Mouse (Mus musculus): ENCODE results near the gene Scgb2b18. TPM values are rescaled to one million over a fixed set of nuclear protein-coding genes. Genes with fewer than 3 reads are reported as not detected.
"Not testable (repeated sequence)": the region's sequence is repeated elsewhere in the genome, so short reads cannot be mapped to it uniquely, and the experiment has no call there.

Gene Scgb2b18
- not detected in 2 replicates for polyA plus RNA-seq (2015; fragmentation: Nextera tagmentation; extraction: Ambion mirVana)

GRCm38 (mm10) chr7:33173764-33174163 lies at the start of gene Scgb2b18:
Scgb2b18 (minus strand) TSS chr7:33173864.
- H3K27ac ChIP-seq; H3K36me3 ChIP-seq; H3K27me3 ChIP-seq; H3K4me3 ChIP-seq; ATAC-seq (ENCODE audit: insufficient number of reproducible peaks, low FRiP score, low TSS enrichment, low read depth); H3K9me3 ChIP-seq; H3K4me2 ChIP-seq; H3K4me1 ChIP-seq; H3K9ac ChIP-seq: not testable (repeated sequence)
- 70% methylated on average over 2 of the region's 2 CpGs for WGBS

GRCm38 (mm10) chr7:33185268-33185667 lies 11.6 kb upstream of the Scgb2b18 start, which contains the start of gene Scgb1b18:
Scgb1b18 (plus strand) TSS chr7:33185568.
- not testable (repeated sequence) for H3K4me2 ChIP-seq; ATAC-seq (ENCODE audit: insufficient number of reproducible peaks, low FRiP score, low TSS enrichment, low read depth); H3K9ac ChIP-seq; H3K9me3 ChIP-seq; H3K4me1 ChIP-seq; H3K4me3 ChIP-seq; H3K27ac ChIP-seq; H3K36me3 ChIP-seq; H3K27me3 ChIP-seq
- WGBS, result no CpG with 5 or more reads among the region's 2 CpGs

Other genes starting within 250 kb of the Scgb2b18 start
- gene Scgb2b17, start 117.3 kb downstream of the Scgb2b18 start, polyA plus RNA-seq (2015; fragmentation: Nextera tagmentation; extraction: Ambion mirVana), result not detected in 2 replicates
- gene Scgb1b17, start 110.4 kb downstream of the Scgb2b18 start, polyA plus RNA-seq (2015; fragmentation: Nextera tagmentation; extraction: Ambion mirVana), result not detected in 2 replicates
- gene Scgb1b18, start 11.7 kb upstream of the Scgb2b18 start, polyA plus RNA-seq (2015; fragmentation: Nextera tagmentation; extraction: Ambion mirVana), result not detected in 2 replicates
- not detected in 2 replicates for gene Scgb2b19, start 106.5 kb upstream of the Scgb2b18 start, polyA plus RNA-seq (2015; fragmentation: Nextera tagmentation; extraction: Ambion mirVana)
- gene Scgb1b19, start 113.4 kb upstream of the Scgb2b18 start, polyA plus RNA-seq (2015; fragmentation: Nextera tagmentation; extraction: Ambion mirVana), result not detected in 2 replicates
- not detected in 2 replicates for gene Scgb2b20, start 192.5 kb upstream of the Scgb2b18 start, polyA plus RNA-seq (2015; fragmentation: Nextera tagmentation; extraction: Ambion mirVana)
- gene Scgb1b20, start 199.4 kb upstream of the Scgb2b18 start, polyA plus RNA-seq (2015; fragmentation: Nextera tagmentation; extraction: Ambion mirVana), result not detected in 2 replicates